Mouse (Mus musculus) B cell, adult (primary cell): Measurements from ENCODE around the gene Gm21812. TPM values are rescaled to one million over a fixed set of nuclear protein-coding genes. Genes with fewer than 3 reads are reported as not detected.

Experiments used
- total RNA-seq: library from RNA; stranded (reverse); gene quantifications from 4 replicates; pipeline ENCODE4 v1.2.4, GENCODE M21; 2023; ENCODE audit not compliant: inconsistent age

The Gm21812 gene
- total RNA-seq = not detected in 4 replicates

GRCm38 (mm10) chrY:9347084-9347483, at the start of gene Gm21812:
Gene Gm21812 (minus strand): TSS chrY:9347184.

Other genes starting within 250 kb of the Gm21812 start
- not detected in 4 replicates for gene Gm21292, start 213.3 kb downstream of the Gm21812 start, total RNA-seq
- gene Gm21721, start 145.0 kb downstream of the Gm21812 start, total RNA-seq = not detected in 4 replicates
- not detected in 4 replicates for gene Gm21874, start 69.0 kb upstream of the Gm21812 start, total RNA-seq